In the genomic region with DNA sequence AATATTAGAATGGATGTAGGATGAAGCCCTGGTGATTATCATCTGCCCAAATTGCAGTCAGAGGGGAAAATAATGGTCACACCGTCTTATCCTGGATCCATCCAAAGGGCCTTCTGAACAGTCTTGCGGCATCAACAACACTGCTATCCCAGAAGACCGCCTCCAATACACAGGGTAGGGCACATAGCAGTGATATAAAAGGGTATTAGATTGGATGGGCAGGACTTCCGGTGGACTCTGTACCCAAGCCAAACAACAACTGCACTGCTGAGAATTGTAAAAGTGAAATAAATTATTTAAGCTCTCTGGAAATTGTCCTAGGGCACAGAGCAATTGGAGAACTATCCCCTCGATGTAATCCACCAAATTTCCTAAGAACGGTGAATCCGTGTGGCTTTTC, we compare ENCODE assay signal across 22 mouse cellular contexts.
DNase-seq lines count a peak whose midpoint lies in the region; ATAC-seq and TF ChIP-seq lines count a peak whose summit lies in the region.
"Had no signal": no experiment of that assay in that cellular context is flagged by ENCODE, and none has a peak within 500 bp of the region (broad histone marks: within the 10 kb centered on the region; RNA-seq: fewer than 3 reads in every experiment).

No protein-coding gene starts in this region.

- 69% methylated on average over 7 of the region's 7 CpGs for WGBS in kidney, embryonic 15.5 days
- WGBS in intestine, postnatal 0 days: 38% methylated on average over 7 of the region's 7 CpGs

- H3K27ac ChIP-seq in kidney, embryonic 15.5 days: 0 out of 2 replicates have a peak overlapping the region, but pooled peaks have one; percentile 9
- H3K27ac ChIP-seq in ES-Bruce4 (ENCODE audit: insufficient read depth, low read length): no peak overlapping the region; the same call in 1 of the 2 replicates
- peak overlapping the region; percentile 98 for H3K27ac ChIP-seq in bone marrow macrophage, adult 2 months (ENCODE audit: insufficient read depth, low read depth, low read length)
- H3K27ac ChIP-seq in intestine, postnatal 0 days (ENCODE audit: low read depth, low read length): peak overlapping the region; percentile 50; the same call in 1 of the 2 replicates
- H3K27ac ChIP-seq: embryonic facial prominence, embryonic 13.5 days; forebrain, embryonic 15.5 days; limb, embryonic 10.5 days had no signal

- no peak for TF ChIP-seq EP300 in ES-Bruce4 (IDR thresholded peaks at IDR 0.05; ENCODE audit: insufficient read depth, low read depth, low read length)

- H3K27me3 ChIP-seq in kidney, embryonic 15.5 days: no peaks in the 10 kb centered on the region
- no peaks in the 10 kb centered on the region for H3K27me3 ChIP-seq in ES-Bruce4 (ENCODE audit: control insufficient read depth, insufficient read depth, low read length, poor library complexity, severe bottlenecking)
- H3K27me3 ChIP-seq in intestine, postnatal 0 days (replicated peaks; ENCODE audit: control insufficient read depth, insufficient read depth, low read length): no peaks in the 10 kb centered on the region
- H3K27me3 ChIP-seq: embryonic facial prominence, embryonic 13.5 days; forebrain, embryonic 15.5 days had no signal

- no peak overlapping the region for H3K4me2 ChIP-seq in kidney, embryonic 15.5 days
- H3K4me2 ChIP-seq in intestine, postnatal 0 days (replicated peaks; ENCODE audit: low read depth): 0 out of 2 replicates have a peak overlapping the region, but pooled peaks have one; percentile 33
- H3K4me2 ChIP-seq: embryonic facial prominence, embryonic 13.5 days; forebrain, embryonic 15.5 days had no signal

- no peak for ATAC-seq in kidney, embryonic 15.5 days (replicated peaks; ENCODE audit: low FRiP score)
- peak; percentile 85 for ATAC-seq in intestine, postnatal 0 days
- ATAC-seq: activated CD4-positive, CD25-positive, alpha-beta regulatory T cell, adult 4 months; forebrain, embryonic 15.5 days; lung, postnatal 0 days; midbrain, embryonic 16.5 days had no signal

- no peak overlapping the region for H3K4me3 ChIP-seq in kidney, embryonic 15.5 days (replicated peaks)
- H3K4me3 ChIP-seq in ES-Bruce4 (ENCODE audit: low read depth, low read length): no peak overlapping the region
- H3K4me3 ChIP-seq in bone marrow macrophage, adult 2 months (ENCODE audit: insufficient read depth, low read length): peak overlapping the region; percentile 29
- H3K4me3 ChIP-seq in intestine, postnatal 0 days (ENCODE audit: low read depth, low read length): no peak overlapping the region
- H3K4me3 ChIP-seq: embryonic facial prominence, embryonic 13.5 days; forebrain, embryonic 15.5 days; limb, embryonic 10.5 days; midbrain, embryonic 10.5 days; myocyte had no signal

- no peak for TF ChIP-seq POLR2A in ES-Bruce4 (IDR thresholded peaks at IDR 0.05; ENCODE audit: insufficient read depth, low read length)
- TF ChIP-seq POLR2A in bone marrow macrophage, adult 2 months (IDR thresholded peaks at IDR 0.05; ENCODE audit: borderline replicate concordance, low read depth, low read length): no peak

- H3K9me3 ChIP-seq in kidney, embryonic 15.5 days (replicated peaks): no peaks in the 10 kb centered on the region
- H3K9me3 ChIP-seq in ES-Bruce4 (replicated peaks; ENCODE audit: control insufficient read depth, insufficient read depth, low read length, poor library complexity, severe bottlenecking): no peaks in the 10 kb centered on the region
- no peaks in the 10 kb centered on the region for H3K9me3 ChIP-seq in intestine, postnatal 0 days (ENCODE audit: control insufficient read depth)
- H3K9me3 ChIP-seq: embryonic facial prominence, embryonic 13.5 days; forebrain, embryonic 15.5 days; limb, embryonic 10.5 days; midbrain, embryonic 10.5 days had no signal

- H3K36me3 ChIP-seq in kidney, embryonic 15.5 days: no peaks in the 10 kb centered on the region
- no peaks in the 10 kb centered on the region for H3K36me3 ChIP-seq in ES-Bruce4 (ENCODE audit: control insufficient read depth, insufficient read depth, low read length, poor library complexity, severe bottlenecking)
- no peaks in the 10 kb centered on the region for H3K36me3 ChIP-seq in intestine, postnatal 0 days (ENCODE audit: control insufficient read depth, insufficient read depth)
- H3K36me3 ChIP-seq: embryonic facial prominence, embryonic 13.5 days; forebrain, embryonic 15.5 days; limb, embryonic 10.5 days; midbrain, embryonic 10.5 days had no signal

- peaks cover 10% of the 10 kb centered on the region; the same call in 1 of the 2 replicates for H3K4me1 ChIP-seq in kidney, embryonic 15.5 days
- peaks cover 6% of the 10 kb centered on the region for H3K4me1 ChIP-seq in ES-Bruce4 (ENCODE audit: control insufficient read depth, insufficient read depth, low read length)
- peaks cover 50% of the 10 kb centered on the region for H3K4me1 ChIP-seq in bone marrow macrophage, adult 2 months (ENCODE audit: control insufficient read depth, insufficient read depth, low read length)
- peaks cover 8% of the 10 kb centered on the region for H3K4me1 ChIP-seq in intestine, postnatal 0 days (replicated peaks; ENCODE audit: control insufficient read depth, insufficient read depth, low read length)

- no peak for DNase-seq in kidney, adult 8-10 months
- DNase-seq in right cerebral cortex, postnatal 25 days: no peak
- DNase-seq in thymus, adult 18-20 months: no peak
- DNase-seq: adrenal gland, adult 8-10 months; cerebellum, adult 2 months; cerebellum, postnatal 36 days; embryo, embryonic 11 days; liver; spleen, adult 18-20 months; thymus, postnatal 4 days had no signal

- H3K9ac ChIP-seq in kidney, embryonic 15.5 days: no peak overlapping the region
- H3K9ac ChIP-seq in ES-Bruce4 (ENCODE audit: low read depth, poor library complexity, severe bottlenecking): 0 out of 2 replicates have a peak overlapping the region, but pooled peaks have one; percentile 14
- H3K9ac ChIP-seq in intestine, postnatal 0 days (ENCODE audit: low read depth, low read length): no peak overlapping the region; the same call in 1 of the 2 replicates
- H3K9ac ChIP-seq: embryonic facial prominence, embryonic 13.5 days; forebrain, embryonic 15.5 days had no signal

- TF ChIP-seq CTCF in ES-Bruce4 (IDR thresholded peaks at IDR 0.05; ENCODE audit: low read depth, low read length): no peak
- TF ChIP-seq CTCF in bone marrow macrophage, adult 2 months (IDR thresholded peaks at IDR 0.05; ENCODE audit: low read depth, low read length): no peak
- no peak for TF ChIP-seq CTCF in intestine, postnatal 0 days (IDR thresholded peaks at IDR 0.05; ENCODE audit: low read depth)
